Mouse (Mus musculus) gastrocnemius, adult 8-10 months (tissue): ENCODE measurements around the gene Tmsb15l. TPM values are rescaled to one million over a fixed set of nuclear protein-coding genes. Genes with fewer than 3 reads are reported as not detected.
A peak's percentile ranks its signal among the peaks of the same experiment; 100 is the strongest.
"Not testable (repeated sequence)": the region's sequence is repeated elsewhere in the genome, so short reads cannot be mapped to it uniquely, and the experiment has no call there.

Experiments used
- DNase-seq, 2 experiments: peaks; one replicate each; pipeline ENCODE4 v3.0.0; 2022; ENCODE audit warnings: low spot score in 2 of 2
- total RNA-seq, 4 experiments: library from RNA; stranded (reverse); gene quantifications; 2 replicates each; pipeline ENCODE4 v1.2.4; 2022

Tmsb15l gene
- total RNA-seq = 1 to 10 TPM in 1 of 4 experiments, under 1 TPM in 1, not detected in 2; 0.65 to 1.1 TPM

DNA sequence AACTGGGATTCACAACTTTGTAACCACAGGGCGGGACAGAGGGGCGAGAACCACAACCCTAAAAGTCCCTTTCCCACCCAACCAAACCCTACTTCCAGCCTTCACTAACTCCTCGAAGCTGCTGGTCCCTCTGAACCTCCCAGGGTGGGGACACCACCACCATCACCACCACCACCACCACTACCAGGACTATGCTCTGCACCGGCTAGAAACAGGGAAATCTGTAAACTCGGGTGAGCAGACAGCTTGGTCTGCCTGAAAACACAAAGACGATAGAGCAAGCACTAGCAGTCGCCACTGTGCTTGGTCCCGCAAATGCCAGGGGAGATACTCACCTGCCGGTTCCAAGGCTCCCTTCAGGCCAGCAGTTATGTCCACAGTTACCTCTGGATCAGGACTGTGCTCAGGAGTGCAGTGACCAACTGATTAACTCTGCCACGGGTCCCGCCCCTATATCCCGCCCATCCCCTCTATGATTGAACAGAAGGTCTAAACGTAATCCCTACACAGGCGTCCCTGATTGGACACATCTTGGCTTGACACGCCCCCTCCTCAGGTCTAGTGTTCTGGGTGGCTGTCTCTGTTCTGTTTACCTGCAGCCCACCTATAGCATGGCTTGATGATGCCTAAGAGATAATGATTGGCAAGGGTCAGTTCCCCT lies at the start of gene Tmsb15l, which contains the start of gene Tmsb15b1:
Tmsb15l (minus strand) TSS at position 446 of the 661 bp plus-strand sequence.
Tmsb15b1 (minus strand) TSS at position 451 of the 661 bp plus-strand sequence.
- peak in 1 of 2 experiments; percentile 10 for DNase-seq

DNA sequence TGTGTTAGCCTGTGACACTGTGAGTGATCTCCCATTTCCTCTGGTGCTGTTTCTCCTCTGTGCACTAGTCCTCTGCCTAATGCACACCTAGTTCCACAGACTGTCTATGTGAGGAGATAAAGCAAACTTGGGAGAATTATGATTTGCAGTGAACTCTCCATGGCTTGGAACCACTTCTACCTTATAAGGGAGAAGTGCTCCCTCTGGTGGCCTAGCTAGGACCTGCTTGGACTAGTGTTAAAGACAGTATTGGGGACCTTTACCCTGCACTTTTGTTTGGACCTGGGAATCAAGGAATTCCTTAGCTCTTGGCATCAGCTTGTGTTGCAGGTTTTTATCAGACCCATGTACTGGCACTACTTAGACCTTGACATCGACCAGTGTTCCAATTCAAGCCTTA lies 42.6 kb upstream of the Tmsb15l start:
- DNase-seq = peak in 1 of 2 experiments; percentile 11

DNA sequence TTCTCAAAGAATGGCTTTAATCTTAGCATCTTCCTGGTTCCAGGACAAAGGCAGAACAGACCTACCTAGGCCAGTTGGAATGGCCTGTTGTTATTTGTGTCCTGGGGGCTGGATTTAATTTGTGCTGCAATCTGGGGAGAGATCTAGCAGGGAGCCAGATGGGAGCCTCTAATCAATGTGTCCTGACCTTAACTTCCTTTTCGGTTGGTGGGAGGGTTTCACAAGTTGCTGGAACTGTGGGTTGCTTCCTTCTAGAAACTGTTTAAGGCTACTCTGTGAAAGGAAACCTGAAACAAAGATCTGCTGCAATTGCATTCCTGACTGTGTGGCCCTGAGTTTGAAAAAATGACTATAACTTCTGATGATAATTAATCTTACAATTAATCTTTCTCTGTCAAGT lies 41.0 kb upstream of the Tmsb15l start:
- no peak for DNase-seq

- DNase-seq = no peak
Measured at GRCm38 (mm10) chrX:137015099-137015709, 38.5 kb upstream of the Tmsb15l start.

GRCm38 (mm10) chrX:136996256-136996655 lies 19.6 kb upstream of the Tmsb15l start:
- no peak for DNase-seq

DNA sequence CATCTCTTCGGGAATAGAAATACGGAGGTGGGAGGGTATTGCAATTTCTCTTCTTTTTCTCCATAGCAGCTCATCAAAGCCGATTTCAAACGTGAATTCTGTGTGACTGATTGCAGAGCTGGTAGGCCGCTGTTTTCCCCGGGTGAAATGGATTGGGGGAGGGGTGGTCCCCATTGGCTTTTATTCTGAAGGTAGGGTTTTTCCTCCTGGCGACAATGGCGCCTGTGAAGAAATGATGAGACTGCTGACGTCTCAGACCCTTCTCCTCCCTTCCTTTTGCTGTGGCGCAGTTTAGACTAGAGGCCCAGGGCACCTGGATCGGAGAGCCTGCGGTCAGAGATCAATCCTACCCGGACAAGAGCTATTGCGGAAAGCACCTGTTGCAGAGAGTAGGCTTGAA lies 17.0 kb upstream of the Tmsb15l start:
- DNase-seq = no peak

DNA sequence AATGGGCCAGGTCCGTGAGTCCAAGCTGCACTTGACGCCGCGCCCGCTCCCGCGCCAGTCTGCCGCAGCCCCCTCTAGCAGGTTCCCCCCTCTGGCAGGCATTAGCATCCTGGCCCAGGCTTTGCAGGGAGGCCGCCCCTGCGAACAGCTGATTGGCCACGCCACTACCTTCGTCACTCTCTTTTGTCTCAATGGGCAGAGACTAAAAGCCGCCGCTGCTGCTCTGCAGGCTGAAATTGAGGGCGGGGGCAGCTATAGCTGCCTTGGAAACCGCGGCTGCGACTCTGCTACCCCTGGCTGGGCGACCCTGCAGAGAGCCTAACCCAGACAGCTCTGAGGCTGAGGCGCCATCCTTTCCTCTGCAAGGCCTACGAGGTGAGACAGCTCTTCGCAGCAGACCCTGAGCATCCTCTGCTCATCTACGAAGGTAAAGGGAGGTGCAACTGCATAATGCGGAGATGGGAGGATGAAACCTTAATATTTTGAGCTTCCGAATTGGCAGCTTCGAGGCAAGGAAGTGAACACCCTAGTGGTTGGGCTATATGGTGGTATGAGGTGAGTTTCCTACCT lies 16.4 kb upstream of the Tmsb15l start, which contains the start of gene Zcchc18:
Zcchc18 (plus strand) TSS at position 178 of the 570 bp plus-strand sequence.
- DNase-seq = no peak

- DNase-seq = no peak
Measured at GRCm38 (mm10) chrX:136992191-136992965, 15.7 kb upstream of the Tmsb15l start.

- DNase-seq = no peak
Measured at GRCm38 (mm10) chrX:136991274-136991673, 14.6 kb upstream of the Tmsb15l start.

DNA sequence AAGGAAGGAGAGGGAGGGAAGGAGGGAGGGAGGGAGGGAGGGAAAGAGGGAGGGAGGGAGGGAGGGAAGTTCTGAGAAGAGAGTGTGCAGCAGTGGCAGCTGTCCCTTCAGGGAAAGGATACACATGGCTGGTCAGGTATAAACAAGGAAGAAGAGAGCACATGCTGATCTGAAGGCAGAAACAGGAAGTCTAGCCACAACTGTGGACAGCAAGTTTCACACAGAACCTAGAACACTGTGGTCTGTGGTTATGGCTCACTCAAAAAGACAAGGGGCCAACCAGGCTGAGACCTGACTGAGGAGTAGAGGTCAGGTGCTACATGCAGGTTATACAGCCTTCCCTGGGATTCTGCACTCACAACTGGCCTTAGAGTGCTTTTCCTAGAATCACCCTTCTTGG lies 9.4 kb upstream of the Tmsb15l start:
- DNase-seq = no peak

DNA sequence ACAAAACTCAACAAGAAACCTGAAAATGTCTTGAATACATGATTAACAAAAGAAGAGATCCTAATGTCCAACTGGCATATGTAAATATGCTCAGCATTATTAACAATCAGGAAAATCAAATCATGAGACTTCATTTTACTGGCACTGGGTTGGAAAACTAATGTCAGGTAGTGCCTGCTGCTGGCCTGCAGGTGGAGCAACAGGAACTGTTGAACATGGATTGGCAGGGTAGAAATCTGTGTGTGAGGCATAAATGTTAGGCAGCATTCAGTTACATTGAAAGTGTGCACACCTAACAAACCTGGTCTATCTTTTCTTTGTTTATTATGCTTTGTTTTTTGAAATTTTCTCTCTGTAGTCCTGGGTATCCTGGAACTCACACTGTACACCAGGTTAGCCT lies 1.9 kb upstream of the Tmsb15l start:
- DNase-seq = no peak

- DNase-seq = not testable (repeated sequence)
Measured at GRCm38 (mm10) chrX:136975397-136975796, 1.3 kb downstream of the Tmsb15l start, which contains the start of gene Tmsb15b2. Gene Tmsb15b2 (minus strand): TSS chrX:136975497.

GRCm38 (mm10) chrX:136959688-136960087 lies 17.0 kb downstream of the Tmsb15l start:
- DNase-seq = no peak

- DNase-seq = not testable (repeated sequence)
Measured at GRCm38 (mm10) chrX:136958300-136958699, 18.4 kb downstream of the Tmsb15l start.

- DNase-seq = peak in 1 of 2 experiments; percentile 4
Measured at GRCm38 (mm10) chrX:136957583-136958279, 18.9 kb downstream of the Tmsb15l start.

DNA sequence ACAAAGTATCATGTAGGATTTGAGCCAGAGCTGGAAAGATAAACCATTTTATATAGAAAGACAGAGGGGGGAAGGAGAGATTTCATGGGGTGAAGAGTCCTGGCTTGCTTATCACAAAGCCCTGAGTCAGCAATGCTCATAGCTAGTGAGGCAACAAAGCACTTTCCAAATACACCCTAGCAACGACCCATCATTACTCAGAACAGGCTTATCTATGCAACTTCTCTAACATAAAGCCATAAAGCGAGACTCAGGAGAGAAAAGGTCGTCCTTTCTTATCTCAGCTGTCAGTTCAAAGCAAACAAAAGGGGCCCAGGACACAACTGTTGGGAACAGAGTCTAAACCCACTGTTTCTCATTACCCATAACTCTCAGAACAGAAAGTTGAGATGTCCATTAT lies 38.7 kb downstream of the Tmsb15l start:
- no peak for DNase-seq

- DNase-seq = no peak
Measured at GRCm38 (mm10) chrX:136927031-136927430, 49.6 kb downstream of the Tmsb15l start, which contains the start of gene H2bfm. Gene H2bfm (plus strand): TSS chrX:136927325.

DNA sequence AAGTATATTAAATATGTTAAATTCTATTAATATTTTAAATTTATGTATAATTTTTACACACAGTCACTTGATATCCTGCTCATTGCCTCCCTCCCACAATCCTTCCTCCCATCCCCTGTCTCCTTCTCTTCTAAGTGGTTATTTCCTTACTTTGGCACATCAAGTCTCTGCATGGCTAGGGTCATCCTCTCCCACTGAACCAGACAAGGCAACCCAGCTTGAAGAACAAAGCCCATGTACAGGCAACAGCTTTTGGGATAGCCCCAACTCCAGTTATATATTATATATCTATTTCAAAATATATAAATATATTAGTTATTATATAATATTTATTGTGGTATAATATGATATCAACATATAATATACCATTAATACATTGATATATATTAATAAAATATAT lies 50.8 kb downstream of the Tmsb15l start:
- no peak for DNase-seq
